Mouse (Mus musculus) small intestine, adult 2 months (tissue): ENCODE measurements at regions not wholly inside any gene's neighbourhood (a gene's known extent, or its start where the extent isn't known, plus 50 kb on each side); places are given as distances from the start of the nearest gene placed in this dataset.

Experiments
- CTCF ChIP-seq: fragments of 200-500 bp; IDR thresholded peaks from 2 replicates; pipeline ENCODE4 v1.5.1; 2012; ENCODE audit warnings: low read depth, mild to moderate bottlenecking, control low read depth, inconsistent platforms, low read length, moderate library complexity, mixed read lengths; ENCODE audit not compliant: insufficient replicate concordance, insufficient read length; ENCODE audit errors: extremely low read depth
- POLR2A ChIP-seq: fragments of 200-500 bp; IDR thresholded peaks from 2 replicates; pipeline ENCODE4 v1.6.1; 2012; ENCODE audit warnings: low read depth, mild to moderate bottlenecking, control low read depth, inconsistent platforms, low read length, moderate library complexity

- no peak for TF ChIP-seq CTCF
- TF ChIP-seq POLR2A = no peak
These were observed 565.9 kb upstream of the 3110018I06Rik start for GRCm38 (mm10) chr12:106922571-106922991.
